Mouse (Mus musculus): Measurements from ENCODE around the gene Rhbdd1. TPM values are rescaled to one million over a fixed set of nuclear protein-coding genes. Genes with fewer than 3 reads are reported as not detected.

Rhbdd1 gene
- 0.13 and 0.15 TPM in 2 replicates for polyA plus RNA-seq (2012)

- Histone ChIP-seq H3K9me3 (ENCODE audit: control insufficient read depth, low read length) (no peaks in the 10 kb centered on the region), H3K4me1 (ENCODE audit: control insufficient read depth) (peaks cover 31% of the 10 kb centered on the region), H3K4me3 (replicated peaks) (peak within 1 kb of the TSS; percentile 97), H3K36me3 (ENCODE audit: control insufficient read depth) (peaks cover 9% of the 10 kb centered on the region), H3K27me3 (ENCODE audit: control insufficient read depth) (peaks cover 26% of the 10 kb centered on the region)
- no peak for TF ChIP-seq TAL1 (IDR thresholded peaks at IDR 0.05; ENCODE audit: low read length)
- no peak for TF ChIP-seq GATA1 (IDR thresholded peaks at IDR 0.05; ENCODE audit: low read length)
Observed at GRCm38 (mm10) chr1:82316111-82316745, at the start of gene Rhbdd1. Gene Rhbdd1 (plus strand): TSS chr1:82316452.

- Histone ChIP-seq H3K27me3 (ENCODE audit: control insufficient read depth) (no peaks in the 10 kb centered on the region), H3K36me3 (ENCODE audit: control insufficient read depth) (no peaks in the 10 kb centered on the region), H3K4me3 (replicated peaks) (no peak overlapping the region), H3K4me1 (ENCODE audit: control insufficient read depth) (no peaks in the 10 kb centered on the region), H3K9me3 (ENCODE audit: control insufficient read depth, low read length) (no peaks in the 10 kb centered on the region)
- TF ChIP-seq GATA1 (IDR thresholded peaks at IDR 0.05; ENCODE audit: low read length) = no peak
- TF ChIP-seq TAL1 (IDR thresholded peaks at IDR 0.05; ENCODE audit: low read length) = no peak
Observed at GRCm38 (mm10) chr1:82267547-82267946, 48.7 kb upstream of the Rhbdd1 start.

- Histone ChIP-seq H3K9me3 (ENCODE audit: control insufficient read depth, low read length) (no peaks in the 10 kb centered on the region), H3K36me3 (ENCODE audit: control insufficient read depth) (no peaks in the 10 kb centered on the region), H3K4me1 (ENCODE audit: control insufficient read depth) (no peaks in the 10 kb centered on the region), H3K27me3 (ENCODE audit: control insufficient read depth) (no peaks in the 10 kb centered on the region), H3K4me3 (replicated peaks) (no peak overlapping the region)
- TF ChIP-seq TAL1 (IDR thresholded peaks at IDR 0.05; ENCODE audit: low read length) = no peak
- no peak for TF ChIP-seq GATA1 (IDR thresholded peaks at IDR 0.05; ENCODE audit: low read length)
Observed at GRCm38 (mm10) chr1:82272231-82272630, 44.0 kb upstream of the Rhbdd1 start.

- TF ChIP-seq GATA1 (IDR thresholded peaks at IDR 0.05; ENCODE audit: low read length) (no peak), TAL1 (IDR thresholded peaks at IDR 0.05; ENCODE audit: low read length) (no peak)
Observed at GRCm38 (mm10) chr1:82273529-82273928, 42.7 kb upstream of the Rhbdd1 start.

GRCm38 (mm10) chr1:82274361-82274760, 41.9 kb upstream of the Rhbdd1 start:
- Histone ChIP-seq H3K4me1 (ENCODE audit: control insufficient read depth) (no peaks in the 10 kb centered on the region), H3K27me3 (ENCODE audit: control insufficient read depth) (no peaks in the 10 kb centered on the region), H3K9me3 (ENCODE audit: control insufficient read depth, low read length) (no peaks in the 10 kb centered on the region), H3K36me3 (ENCODE audit: control insufficient read depth) (no peaks in the 10 kb centered on the region), H3K4me3 (replicated peaks) (no peak overlapping the region)
- no peak for TF ChIP-seq GATA1 (IDR thresholded peaks at IDR 0.05; ENCODE audit: low read length)
- TF ChIP-seq TAL1 (IDR thresholded peaks at IDR 0.05; ENCODE audit: low read length) = no peak

More at GRCm38 (mm10) chr1:82273529-82273928, 42.7 kb upstream of the Rhbdd1 start:
- Histone ChIP-seq H3K4me3 (replicated peaks) (no peak overlapping the region), H3K4me1 (ENCODE audit: control insufficient read depth) (no peaks in the 10 kb centered on the region), H3K27me3 (ENCODE audit: control insufficient read depth) (no peaks in the 10 kb centered on the region), H3K9me3 (ENCODE audit: control insufficient read depth, low read length) (no peaks in the 10 kb centered on the region), H3K36me3 (ENCODE audit: control insufficient read depth) (no peaks in the 10 kb centered on the region)

GRCm38 (mm10) chr1:82279768-82280167, 36.5 kb upstream of the Rhbdd1 start:
- Histone ChIP-seq H3K4me1 (ENCODE audit: control insufficient read depth) (peaks cover 16% of the 10 kb centered on the region), H3K4me3 (replicated peaks) (no peak overlapping the region), H3K27me3 (ENCODE audit: control insufficient read depth) (peaks cover 3% of the 10 kb centered on the region; the same call in 1 of the 2 replicates), H3K9me3 (ENCODE audit: control insufficient read depth, low read length) (no peaks in the 10 kb centered on the region), H3K36me3 (ENCODE audit: control insufficient read depth) (no peaks in the 10 kb centered on the region)
- TF ChIP-seq GATA1 (IDR thresholded peaks at IDR 0.05; ENCODE audit: low read length) (no peak), TAL1 (IDR thresholded peaks at IDR 0.05; ENCODE audit: low read length) (no peak)

- Histone ChIP-seq H3K36me3 (ENCODE audit: control insufficient read depth) (no peaks in the 10 kb centered on the region), H3K27me3 (ENCODE audit: control insufficient read depth) (peaks cover 19% of the 10 kb centered on the region), H3K9me3 (ENCODE audit: control insufficient read depth, low read length) (no peaks in the 10 kb centered on the region), H3K4me3 (replicated peaks) (no peak overlapping the region), H3K4me1 (ENCODE audit: control insufficient read depth) (peaks cover 16% of the 10 kb centered on the region)
- TF ChIP-seq TAL1 (IDR thresholded peaks at IDR 0.05; ENCODE audit: low read length) = no peak
- TF ChIP-seq GATA1 (IDR thresholded peaks at IDR 0.05; ENCODE audit: low read length) = no peak
Observed at GRCm38 (mm10) chr1:82281823-82282222, 34.4 kb upstream of the Rhbdd1 start.

GRCm38 (mm10) chr1:82282992-82283611, 33.1 kb upstream of the Rhbdd1 start:
- H3K4me1 ChIP-seq (ENCODE audit: control insufficient read depth) = peaks cover 16% of the 10 kb centered on the region
- TF ChIP-seq GATA1 (IDR thresholded peaks at IDR 0.05; ENCODE audit: low read length) (no peak), TAL1 (IDR thresholded peaks at IDR 0.05; ENCODE audit: low read length) (no peak)
- peak overlapping the region; percentile 68 for H3K4me3 ChIP-seq (replicated peaks)
- peaks cover 2% of the 10 kb centered on the region; the same call in 1 of the 2 replicates for H3K9me3 ChIP-seq (ENCODE audit: control insufficient read depth, low read length)
- peaks cover 32% of the 10 kb centered on the region for H3K27me3 ChIP-seq (ENCODE audit: control insufficient read depth)
- peaks cover 2% of the 10 kb centered on the region; the same call in 1 of the 2 replicates for H3K36me3 ChIP-seq (ENCODE audit: control insufficient read depth)

GRCm38 (mm10) chr1:82283901-82284301, 32.4 kb upstream of the Rhbdd1 start:
- Histone ChIP-seq H3K4me3 (replicated peaks) (peak overlapping the region; percentile 68), H3K4me1 (ENCODE audit: control insufficient read depth) (peaks cover 16% of the 10 kb centered on the region), H3K9me3 (ENCODE audit: control insufficient read depth, low read length) (peaks cover 2% of the 10 kb centered on the region; the same call in 1 of the 2 replicates), H3K27me3 (ENCODE audit: control insufficient read depth) (peaks cover 40% of the 10 kb centered on the region), H3K36me3 (ENCODE audit: control insufficient read depth) (peaks cover 6% of the 10 kb centered on the region; the same call in 1 of the 2 replicates)
- TF ChIP-seq TAL1 (IDR thresholded peaks at IDR 0.05; ENCODE audit: low read length) = no peak
- no peak for TF ChIP-seq GATA1 (IDR thresholded peaks at IDR 0.05; ENCODE audit: low read length)
